Mouse (Mus musculus): Measurements from ENCODE around the gene Man2a1. TPM values are rescaled to one million over a fixed set of nuclear protein-coding genes. Genes with fewer than 3 reads are reported as not detected.

Man2a1 gene
- polyA plus RNA-seq, 1 experiment from 2014 or later = 4.1 TPM

DNA sequence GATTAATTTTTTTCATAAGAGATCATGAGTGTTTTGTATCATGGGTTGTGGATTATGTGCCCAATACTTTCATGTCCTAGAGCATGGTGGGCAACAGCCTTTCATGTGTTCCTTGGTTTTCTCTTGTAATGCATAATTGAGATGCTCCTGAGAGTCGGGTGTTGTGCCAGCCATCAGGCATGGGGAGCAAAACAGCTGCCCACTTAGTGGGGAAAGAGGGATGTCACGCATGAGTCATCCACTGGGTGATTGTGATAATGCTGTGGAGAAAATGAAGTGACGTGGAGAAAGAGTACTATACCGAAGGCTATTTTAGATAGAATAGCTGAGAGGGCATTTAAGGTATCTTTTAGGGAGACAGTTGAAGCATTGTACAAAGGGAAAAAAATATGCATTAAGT, 18.5 kb downstream of the Man2a1 start:
- no peak overlapping the region for H3K27ac ChIP-seq
- no peaks in the 10 kb centered on the region for H3K9me3 ChIP-seq
- H3K27me3 ChIP-seq = no peaks in the 10 kb centered on the region
- peaks cover 8% of the 10 kb centered on the region; the same call in 1 of the 2 replicates for H3K4me1 ChIP-seq
- H3K36me3 ChIP-seq (replicated peaks) = no peaks in the 10 kb centered on the region
- no peak overlapping the region for H3K4me2 ChIP-seq
- no peak for ATAC-seq (ENCODE audit: low FRiP score)
- 88% methylated on average over 4 of the region's 4 CpGs for WGBS
- H3K9ac ChIP-seq = no peak overlapping the region
- H3K4me3 ChIP-seq (replicated peaks) = no peak overlapping the region

DNA sequence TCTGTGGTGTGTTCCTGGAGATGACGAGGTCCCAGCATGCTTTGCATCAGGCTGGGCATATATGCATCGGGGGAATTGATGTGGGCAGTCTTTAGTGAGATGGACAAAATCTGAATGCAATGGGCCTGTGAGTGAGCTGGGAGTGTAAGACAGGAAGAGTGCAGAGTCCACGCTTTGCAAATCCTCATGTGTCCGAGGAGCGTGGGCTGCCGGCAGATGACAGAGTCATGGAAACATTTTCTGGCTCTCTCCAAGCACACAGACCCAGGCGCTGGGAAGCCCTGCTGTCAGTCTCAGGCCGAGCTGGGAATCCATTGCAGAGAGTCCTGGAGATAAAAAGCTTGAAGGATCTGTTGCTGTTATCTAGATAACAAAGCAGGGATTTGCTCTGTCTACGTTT, 19.6 kb downstream of the Man2a1 start:
- ATAC-seq (ENCODE audit: low FRiP score) = no peak
- Histone ChIP-seq H3K9me3 (no peaks in the 10 kb centered on the region), H3K4me2 (no peak overlapping the region), H3K4me3 (replicated peaks) (no peak overlapping the region), H3K36me3 (replicated peaks) (no peaks in the 10 kb centered on the region), H3K4me1 (peaks cover 8% of the 10 kb centered on the region; the same call in 1 of the 2 replicates), H3K27me3 (no peaks in the 10 kb centered on the region), H3K9ac (no peak overlapping the region), H3K27ac (no peak overlapping the region)
- WGBS = 75% methylated on average over 9 of the region's 9 CpGs

DNA sequence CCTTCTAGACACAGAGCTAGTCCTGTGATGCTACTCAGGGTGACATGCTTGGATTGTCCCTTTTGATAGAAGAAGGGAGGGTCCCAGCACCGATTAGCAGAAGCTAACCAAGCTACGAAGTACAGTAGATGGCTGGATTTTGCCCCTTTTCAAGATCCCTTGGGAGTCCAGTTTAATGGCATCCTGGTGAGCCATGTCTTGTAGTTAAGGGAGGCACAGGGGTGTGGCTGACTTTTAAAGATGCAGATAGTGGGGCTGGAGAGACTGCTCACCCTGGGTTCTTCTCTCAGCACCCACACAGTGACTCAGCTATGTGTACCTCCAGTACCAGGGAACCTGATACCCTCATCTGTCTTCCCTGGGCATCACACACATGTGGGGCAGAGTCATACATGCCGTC, 20.1 kb downstream of the Man2a1 start:
- H3K9ac ChIP-seq = no peak overlapping the region
- peaks cover 8% of the 10 kb centered on the region; the same call in 1 of the 2 replicates for H3K4me1 ChIP-seq
- no peak overlapping the region for H3K4me3 ChIP-seq (replicated peaks)
- ATAC-seq (ENCODE audit: low FRiP score) = no peak
- no peaks in the 10 kb centered on the region for H3K9me3 ChIP-seq
- no peaks in the 10 kb centered on the region for H3K27me3 ChIP-seq
- H3K4me2 ChIP-seq = no peak overlapping the region
- H3K36me3 ChIP-seq (replicated peaks) = 0 out of 2 replicates have a peak, but pooled peaks cover 4% of the 10 kb centered on the region
- no peak overlapping the region for H3K27ac ChIP-seq
- 88% methylated on average over 3 of the region's 3 CpGs for WGBS

DNA sequence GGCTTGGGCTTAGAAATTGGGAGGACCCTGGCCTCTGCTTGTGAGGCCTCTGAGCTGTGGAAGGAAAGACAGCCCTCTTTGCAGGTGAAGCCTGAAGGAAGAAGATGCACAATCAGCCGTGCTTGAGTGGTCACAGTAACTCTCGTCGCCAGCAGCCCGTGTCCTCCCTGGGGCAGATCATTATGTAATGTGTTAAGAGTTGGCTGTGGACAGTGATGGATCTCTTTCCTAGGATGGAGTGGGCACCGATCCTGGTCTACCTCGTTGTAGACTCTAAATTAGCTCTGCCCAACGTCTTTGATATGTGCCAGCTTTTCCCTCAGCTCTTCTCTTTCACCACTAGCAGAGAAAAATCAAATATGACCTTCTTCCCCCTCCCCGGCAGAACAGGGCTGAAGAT, 20.7 kb downstream of the Man2a1 start:
- Histone ChIP-seq H3K9ac (no peak overlapping the region), H3K36me3 (replicated peaks) (0 out of 2 replicates have a peak, but pooled peaks cover 5% of the 10 kb centered on the region), H3K4me3 (replicated peaks) (no peak overlapping the region), H3K4me2 (no peak overlapping the region), H3K27ac (no peak overlapping the region), H3K27me3 (no peaks in the 10 kb centered on the region), H3K4me1 (peaks cover 8% of the 10 kb centered on the region; the same call in 1 of the 2 replicates), H3K9me3 (no peaks in the 10 kb centered on the region)
- WGBS = 70% methylated on average over 8 of the region's 8 CpGs
- ATAC-seq (ENCODE audit: low FRiP score) = no peak

DNA sequence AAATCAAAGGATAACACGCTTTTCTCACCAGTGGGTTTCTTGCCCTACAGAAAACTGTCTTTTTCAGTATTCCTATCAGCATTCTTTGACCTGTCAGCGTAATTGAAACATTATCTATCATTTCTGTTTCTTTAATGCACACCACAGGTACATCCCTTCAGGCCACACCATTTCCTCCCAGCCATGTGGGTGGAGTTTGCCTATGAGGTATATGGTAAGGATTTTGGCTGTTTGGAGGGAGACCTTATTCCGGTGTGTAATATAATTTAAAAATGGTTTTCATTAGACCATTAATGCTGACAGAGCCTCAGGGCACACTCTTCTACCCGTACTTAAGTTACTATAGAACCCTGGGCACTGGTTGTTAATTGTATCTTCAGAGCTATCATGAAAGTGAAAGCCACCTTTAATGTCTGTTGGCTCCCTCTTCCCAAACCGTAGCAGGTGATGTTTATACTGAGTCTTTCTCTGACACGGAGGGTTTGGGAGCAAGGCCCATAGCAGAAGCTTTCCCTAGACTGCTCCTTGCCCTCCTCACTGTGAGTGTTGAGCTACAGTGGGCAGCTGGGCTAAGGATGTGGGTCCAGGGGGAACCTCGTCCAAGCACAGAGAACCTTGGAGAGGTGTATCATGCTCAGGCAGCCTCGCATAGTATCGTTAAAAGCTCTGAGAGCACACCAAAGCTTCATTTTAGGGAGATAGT, 21.3 kb downstream of the Man2a1 start:
- H3K27ac ChIP-seq = no peak overlapping the region
- H3K36me3 ChIP-seq (replicated peaks) = 0 out of 2 replicates have a peak, but pooled peaks cover 5% of the 10 kb centered on the region
- peaks cover 8% of the 10 kb centered on the region; the same call in 1 of the 2 replicates for H3K4me1 ChIP-seq
- H3K27me3 ChIP-seq = no peaks in the 10 kb centered on the region
- H3K9me3 ChIP-seq = no peaks in the 10 kb centered on the region
- no peak overlapping the region for H3K9ac ChIP-seq
- 88% methylated on average over 9 of the region's 9 CpGs for WGBS
- H3K4me2 ChIP-seq = no peak overlapping the region
- H3K4me3 ChIP-seq (replicated peaks) = no peak overlapping the region
- no peak for ATAC-seq (ENCODE audit: low FRiP score)

DNA sequence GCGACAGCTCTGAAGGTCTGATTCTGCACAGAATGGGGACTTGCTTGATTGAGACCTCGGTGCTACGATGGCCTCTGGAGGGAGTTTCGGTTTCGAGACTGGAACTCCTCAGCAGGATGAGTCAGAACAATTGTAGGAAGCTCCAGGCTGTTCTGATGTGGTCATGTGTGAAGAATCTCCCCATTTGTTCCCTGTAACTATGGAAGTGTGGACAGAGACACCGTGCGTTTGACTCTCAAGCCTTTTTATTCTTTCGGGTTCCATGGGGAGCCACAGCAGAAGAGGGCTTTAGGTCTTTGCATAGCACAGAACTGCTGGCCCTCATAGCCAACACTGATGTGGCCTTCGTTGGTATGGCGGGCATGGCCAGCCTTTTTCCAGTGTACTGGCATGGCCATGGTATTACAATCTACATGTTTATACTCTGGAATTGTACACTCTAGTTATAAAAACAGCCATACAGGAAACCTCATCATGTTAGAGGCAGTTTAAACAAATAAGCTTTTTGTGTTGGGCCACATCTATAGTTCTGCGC, 21.9 kb downstream of the Man2a1 start:
- Histone ChIP-seq H3K9me3 (no peaks in the 10 kb centered on the region), H3K4me1 (peaks cover 12% of the 10 kb centered on the region)

DNA sequence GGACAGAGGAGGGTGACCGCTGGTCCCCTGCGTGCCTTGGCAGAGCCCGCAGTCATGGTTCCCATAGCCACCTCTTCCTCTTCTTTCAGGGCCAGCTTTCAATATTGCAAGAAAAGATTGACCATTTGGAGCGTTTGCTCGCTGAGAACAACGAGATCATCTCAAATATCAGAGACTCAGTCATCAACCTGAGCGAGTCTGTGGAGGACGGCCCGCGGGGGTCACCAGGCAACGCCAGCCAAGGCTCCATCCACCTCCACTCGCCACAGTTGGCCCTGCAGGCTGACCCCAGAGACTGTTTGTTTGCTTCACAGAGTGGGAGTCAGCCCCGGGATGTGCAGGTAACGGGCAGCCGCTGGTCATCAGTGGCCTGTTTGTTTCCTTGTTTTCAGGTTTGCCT, 23.9 kb downstream of the Man2a1 start:
- H3K4me3 ChIP-seq (replicated peaks) = no peak overlapping the region
- 0 out of 2 replicates have a peak, but pooled peaks cover 5% of the 10 kb centered on the region for H3K36me3 ChIP-seq (replicated peaks)
- 85% methylated on average over 15 of the region's 15 CpGs for WGBS
- no peaks in the 10 kb centered on the region for H3K27me3 ChIP-seq
- H3K9ac ChIP-seq = no peak overlapping the region
- H3K9me3 ChIP-seq = no peaks in the 10 kb centered on the region
- peaks cover 12% of the 10 kb centered on the region for H3K4me1 ChIP-seq
- no peak for ATAC-seq (ENCODE audit: low FRiP score)
- H3K4me2 ChIP-seq = no peak overlapping the region
- H3K27ac ChIP-seq = no peak overlapping the region

More for the DNA sequence above, 21.9 kb downstream of the Man2a1 start:
- ATAC-seq (ENCODE audit: low FRiP score) = no peak
- Histone ChIP-seq H3K27me3 (no peaks in the 10 kb centered on the region), H3K4me2 (no peak overlapping the region), H3K4me3 (replicated peaks) (no peak overlapping the region), H3K36me3 (replicated peaks) (0 out of 2 replicates have a peak, but pooled peaks cover 5% of the 10 kb centered on the region), H3K9ac (no peak overlapping the region), H3K27ac (no peak overlapping the region)
- WGBS = 85% methylated on average over 11 of the region's 11 CpGs

DNA sequence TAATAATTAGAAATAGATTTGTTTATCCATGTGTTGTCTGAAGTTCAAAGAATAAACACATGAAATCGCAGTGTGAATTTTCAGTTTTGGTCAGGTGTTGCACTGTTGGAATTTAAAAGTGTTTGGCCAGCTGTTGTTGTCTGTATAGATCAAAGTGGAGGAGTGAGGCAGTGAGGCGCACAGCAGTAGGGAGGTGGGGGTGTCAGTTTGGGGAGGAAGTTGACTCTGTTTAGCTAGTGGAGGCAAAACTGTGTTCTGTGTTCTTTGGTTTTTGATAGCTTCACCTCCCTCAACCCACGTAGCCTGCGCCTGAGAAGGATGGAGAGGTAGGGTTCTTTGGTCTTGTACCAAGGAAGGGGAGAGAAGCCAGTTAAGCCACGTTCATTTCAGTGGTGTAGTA, 28.3 kb downstream of the Man2a1 start:
- Histone ChIP-seq H3K9ac (no peak overlapping the region), H3K9me3 (no peaks in the 10 kb centered on the region), H3K27me3 (no peaks in the 10 kb centered on the region), H3K27ac (no peak overlapping the region), H3K4me2 (no peak overlapping the region), H3K4me3 (replicated peaks) (no peak overlapping the region), H3K4me1 (peaks cover 4% of the 10 kb centered on the region; the same call in 1 of the 2 replicates), H3K36me3 (replicated peaks) (0 out of 2 replicates have a peak, but pooled peaks cover 5% of the 10 kb centered on the region)
- WGBS = 94% methylated on average over 5 of the region's 5 CpGs
- no peak for ATAC-seq (ENCODE audit: low FRiP score)

DNA sequence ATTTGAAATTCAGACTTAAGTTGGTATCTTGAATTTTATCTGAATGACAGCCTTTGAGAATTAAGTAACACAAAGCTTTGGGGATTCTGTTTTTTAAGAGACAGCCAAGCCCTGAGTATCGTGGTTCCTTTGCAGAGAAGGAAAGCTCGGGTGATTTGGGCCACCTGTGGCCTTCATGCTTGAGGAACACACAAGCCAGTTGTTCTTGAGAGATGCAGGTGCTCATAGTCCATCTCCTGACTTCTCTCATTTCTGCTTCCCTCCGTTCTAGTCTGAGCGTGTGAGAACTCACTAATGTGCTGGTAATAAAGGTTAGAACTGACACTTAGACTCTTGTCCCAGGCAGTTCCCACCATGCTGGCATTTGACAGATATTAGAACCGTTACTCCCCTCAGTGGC, 28.9 kb downstream of the Man2a1 start:
- Histone ChIP-seq H3K36me3 (replicated peaks) (0 out of 2 replicates have a peak, but pooled peaks cover 5% of the 10 kb centered on the region), H3K27me3 (no peaks in the 10 kb centered on the region), H3K27ac (no peak overlapping the region), H3K4me2 (no peak overlapping the region), H3K4me1 (peaks cover 4% of the 10 kb centered on the region; the same call in 1 of the 2 replicates), H3K9ac (no peak overlapping the region), H3K4me3 (replicated peaks) (no peak overlapping the region), H3K9me3 (no peaks in the 10 kb centered on the region)
- WGBS = 87% methylated on average over 5 of the region's 5 CpGs
- no peak for ATAC-seq (ENCODE audit: low FRiP score)

DNA sequence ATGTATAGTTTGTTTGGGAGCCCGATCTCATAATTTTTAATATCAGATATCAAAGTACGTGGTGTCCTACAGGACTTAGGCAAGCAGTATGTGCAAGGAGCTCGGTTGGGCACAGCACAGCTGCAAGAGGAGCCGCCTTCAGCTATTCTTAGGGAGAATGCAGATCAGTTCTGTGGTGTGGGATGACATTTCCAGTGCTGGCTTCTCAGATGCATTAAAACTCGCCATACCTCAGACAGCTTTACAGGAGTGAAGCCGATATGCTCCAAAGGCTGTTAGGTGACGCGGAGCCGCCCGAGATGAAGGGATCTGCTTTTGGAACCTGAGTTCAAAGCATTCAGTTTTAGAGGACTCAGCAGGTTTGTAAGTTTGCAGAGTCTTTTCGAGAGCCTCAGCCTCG, 30.0 kb downstream of the Man2a1 start:
- Histone ChIP-seq H3K27ac (no peak overlapping the region), H3K4me1 (peaks cover 4% of the 10 kb centered on the region; the same call in 1 of the 2 replicates), H3K9ac (no peak overlapping the region), H3K9me3 (no peaks in the 10 kb centered on the region), H3K4me2 (no peak overlapping the region), H3K27me3 (no peaks in the 10 kb centered on the region), H3K4me3 (replicated peaks) (no peak overlapping the region), H3K36me3 (replicated peaks) (0 out of 2 replicates have a peak, but pooled peaks cover 2% of the 10 kb centered on the region)
- no peak for ATAC-seq (ENCODE audit: low FRiP score)
- WGBS = 93% methylated on average over 12 of the region's 12 CpGs

DNA sequence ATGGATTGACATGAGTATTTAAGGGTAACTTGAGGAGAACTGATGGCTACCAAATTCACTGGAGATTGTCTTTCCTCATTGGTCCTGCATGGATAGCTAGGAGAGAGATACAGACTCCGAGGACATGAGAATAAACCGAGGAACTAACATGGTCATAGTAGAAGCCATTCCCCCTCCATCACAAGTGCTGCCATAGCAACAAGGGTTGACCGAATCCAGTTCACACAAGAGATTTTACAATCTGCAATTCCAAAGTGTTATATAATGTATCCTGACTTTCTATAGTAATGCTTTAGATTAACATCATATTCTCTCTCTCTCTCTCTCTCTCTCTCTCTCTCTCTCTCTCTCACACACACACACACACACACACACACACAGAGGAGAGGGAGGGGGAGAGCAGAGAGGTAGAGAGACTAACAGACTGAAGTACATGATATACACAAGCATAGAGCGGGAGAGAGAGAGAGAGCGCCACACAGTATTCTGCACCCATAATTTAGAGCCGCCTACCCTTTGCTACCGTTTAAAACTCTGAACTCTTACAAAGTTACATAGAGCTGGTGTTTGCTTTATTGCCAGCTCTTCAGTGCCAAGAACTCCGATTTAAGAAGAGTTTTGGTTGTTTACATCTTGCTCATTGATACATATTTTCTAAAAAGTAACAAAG, 37.5 kb downstream of the Man2a1 start:
- Histone ChIP-seq H3K27ac (no peak overlapping the region), H3K4me2 (no peak overlapping the region), H3K9me3 (no peaks in the 10 kb centered on the region), H3K4me1 (0 out of 2 replicates have a peak, but pooled peaks cover 5% of the 10 kb centered on the region), H3K36me3 (replicated peaks) (no peaks in the 10 kb centered on the region), H3K27me3 (no peaks in the 10 kb centered on the region; the same call in 1 of the 2 replicates), H3K9ac (no peak overlapping the region), H3K4me3 (replicated peaks) (no peak overlapping the region)
- 86% methylated on average over 8 of the region's 8 CpGs for WGBS
- ATAC-seq (ENCODE audit: low FRiP score) = no peak

DNA sequence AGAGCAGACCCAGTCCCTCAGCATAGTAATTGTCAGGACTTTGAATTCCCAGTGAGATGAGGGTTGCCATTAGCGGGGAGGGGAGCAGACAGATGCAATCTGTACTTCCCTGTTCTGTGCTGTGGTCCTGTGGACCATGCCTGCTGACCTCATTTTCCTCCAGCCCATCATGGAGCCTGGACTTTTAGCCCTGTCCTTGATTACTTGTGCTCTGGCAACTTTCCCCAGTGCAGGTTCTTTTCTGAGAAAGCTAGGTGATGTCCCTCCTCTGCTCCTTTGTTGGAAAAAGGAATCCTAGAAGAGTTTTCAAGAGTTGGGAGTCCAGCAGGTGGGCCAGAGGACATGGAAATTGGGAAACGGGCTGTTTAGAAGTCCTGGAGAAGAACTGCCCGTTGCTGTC, 40.8 kb downstream of the Man2a1 start:
- no peak overlapping the region for H3K4me3 ChIP-seq (replicated peaks)
- H3K27me3 ChIP-seq = no peaks in the 10 kb centered on the region; the same call in 1 of the 2 replicates
- H3K4me2 ChIP-seq = no peak overlapping the region
- peaks cover 11% of the 10 kb centered on the region for H3K4me1 ChIP-seq
- no peaks in the 10 kb centered on the region for H3K9me3 ChIP-seq
- H3K9ac ChIP-seq = no peak overlapping the region
- H3K27ac ChIP-seq = no peak overlapping the region
- 85% methylated on average over 3 of the region's 3 CpGs for WGBS
- H3K36me3 ChIP-seq (replicated peaks) = no peaks in the 10 kb centered on the region
- no peak for ATAC-seq (ENCODE audit: low FRiP score)
